Mouse (Mus musculus): Measurements from ENCODE around the gene Madcam1. TPM values are rescaled to one million over a fixed set of nuclear protein-coding genes. Genes with fewer than 3 reads are reported as not detected.
A peak's percentile ranks its signal among the peaks of the same experiment; 100 is the strongest.

Gene Madcam1
- polyA plus RNA-seq, 1 experiment from 2014 or later, result 7.1 TPM

- WGBS, result under 1% methylated on average over 113 of the region's 116 CpGs
- H3K4me1 ChIP-seq (replicated peaks), result peaks cover 28% of the 10 kb centered on the region
- ATAC-seq (ENCODE audit: insufficient number of reproducible peaks, insufficient read depth, low FRiP score, low TSS enrichment, low read depth), result peak; percentile 67
Observed at GRCm38 (mm10) chr10:79637128-79638110, 26.9 kb upstream of the Madcam1 start, which contains the start of gene Shc2. Gene Shc2, minus strand, starts transcription at chr10:79637918.

GRCm38 (mm10) chr10:79638486-79639204, 25.7 kb upstream of the Madcam1 start:
- WGBS, result 5% methylated on average over 23 of the region's 23 CpGs
- Histone ChIP-seq H3K36me3 (no peaks in the 10 kb centered on the region), H3K9me3 (0 out of 2 replicates have a peak, but pooled peaks cover 2% of the 10 kb centered on the region), H3K27me3 (peaks cover 45% of the 10 kb centered on the region), H3K4me1 (replicated peaks) (peaks cover 28% of the 10 kb centered on the region), H3K9ac (replicated peaks) (no peak overlapping the region; the same call in 1 of the 2 replicates), H3K4me3 (replicated peaks) (peak overlapping the region; percentile 83), H3K4me2 (peak overlapping the region; percentile 90), H3K27ac (no peak overlapping the region)
- no peak for ATAC-seq (ENCODE audit: insufficient number of reproducible peaks, insufficient read depth, low FRiP score, low TSS enrichment, low read depth)

More at GRCm38 (mm10) chr10:79637128-79638110, 26.9 kb upstream of the Madcam1 start, which contains the start of gene Shc2:
- Histone ChIP-seq H3K9me3 (0 out of 2 replicates have a peak, but pooled peaks cover 2% of the 10 kb centered on the region), H3K27me3 (peaks cover 45% of the 10 kb centered on the region), H3K4me3 (replicated peaks) (peak within 1 kb of the TSS; percentile 83), H3K27ac (peak within 1 kb of the TSS; percentile 66; the same call in 1 of the 2 replicates), H3K9ac (replicated peaks) (peak within 1 kb of the TSS; percentile 83), H3K4me2 (peak within 1 kb of the TSS; percentile 90), H3K36me3 (no peaks in the 10 kb centered on the region)

GRCm38 (mm10) chr10:79645711-79646110, 18.6 kb upstream of the Madcam1 start, which contains the start of gene Odf3l2:
Gene Odf3l2, minus strand, starts transcription at chr10:79645738.
- no peaks in the 10 kb centered on the region; the same call in 1 of the 2 replicates for H3K4me1 ChIP-seq (replicated peaks)
- no peaks in the 10 kb centered on the region for H3K36me3 ChIP-seq
- no peak within 1 kb of the TSS for H3K4me2 ChIP-seq
- no peak within 1 kb of the TSS for H3K9ac ChIP-seq (replicated peaks)
- no peak within 1 kb of the TSS for H3K4me3 ChIP-seq (replicated peaks)
- WGBS, result 66% methylated on average over 8 of the region's 8 CpGs
- no peak within 1 kb of the TSS for H3K27ac ChIP-seq
- H3K27me3 ChIP-seq, result peaks cover 2% of the 10 kb centered on the region; the same call in 1 of the 2 replicates
- H3K9me3 ChIP-seq, result no peaks in the 10 kb centered on the region
- ATAC-seq (ENCODE audit: insufficient number of reproducible peaks, insufficient read depth, low FRiP score, low TSS enrichment, low read depth), result no peak

GRCm38 (mm10) chr10:79649070-79649751, 15.1 kb upstream of the Madcam1 start:
- 30% methylated on average over 7 of the region's 7 CpGs for WGBS
- Histone ChIP-seq H3K36me3 (no peaks in the 10 kb centered on the region), H3K27me3 (peaks cover 16% of the 10 kb centered on the region; the same call in 1 of the 2 replicates), H3K4me1 (replicated peaks) (no peaks in the 10 kb centered on the region; the same call in 1 of the 2 replicates), H3K27ac (no peak overlapping the region), H3K4me2 (no peak overlapping the region), H3K9me3 (no peaks in the 10 kb centered on the region), H3K4me3 (replicated peaks) (no peak overlapping the region), H3K9ac (replicated peaks) (no peak overlapping the region)
- 0 out of 2 replicates have a peak, but pooled peaks have one; percentile 49 for ATAC-seq (ENCODE audit: insufficient number of reproducible peaks, insufficient read depth, low FRiP score, low TSS enrichment, low read depth)

- Histone ChIP-seq H3K36me3 (no peaks in the 10 kb centered on the region), H3K27me3 (peaks cover 17% of the 10 kb centered on the region; the same call in 1 of the 2 replicates), H3K9ac (replicated peaks) (no peak overlapping the region), H3K27ac (no peak overlapping the region), H3K4me2 (no peak overlapping the region), H3K4me3 (replicated peaks) (no peak overlapping the region), H3K9me3 (no peaks in the 10 kb centered on the region), H3K4me1 (replicated peaks) (peaks cover 8% of the 10 kb centered on the region)
- WGBS, result 83% methylated on average over 7 of the region's 7 CpGs
- no peak for ATAC-seq (ENCODE audit: insufficient number of reproducible peaks, insufficient read depth, low FRiP score, low TSS enrichment, low read depth)
Observed at GRCm38 (mm10) chr10:79652789-79653188, 11.6 kb upstream of the Madcam1 start.

GRCm38 (mm10) chr10:79654946-79655395, 9.4 kb upstream of the Madcam1 start:
- Histone ChIP-seq H3K27me3 (peaks cover 17% of the 10 kb centered on the region; the same call in 1 of the 2 replicates), H3K27ac (no peak overlapping the region), H3K9ac (replicated peaks) (no peak overlapping the region), H3K4me1 (replicated peaks) (peaks cover 8% of the 10 kb centered on the region), H3K36me3 (no peaks in the 10 kb centered on the region), H3K4me3 (replicated peaks) (no peak overlapping the region), H3K9me3 (no peaks in the 10 kb centered on the region), H3K4me2 (no peak overlapping the region)
- ATAC-seq (ENCODE audit: insufficient number of reproducible peaks, insufficient read depth, low FRiP score, low TSS enrichment, low read depth), result peak; percentile 67; the same call in 1 of the 2 replicates
- 24% methylated on average over 1 of the region's 1 CpGs for WGBS

- H3K27me3 ChIP-seq, result 0 out of 2 replicates have a peak, but pooled peaks cover 5% of the 10 kb centered on the region
- no peak overlapping the region for H3K4me2 ChIP-seq
- H3K4me1 ChIP-seq (replicated peaks), result peaks cover 11% of the 10 kb centered on the region
- no peaks in the 10 kb centered on the region for H3K36me3 ChIP-seq
- H3K9me3 ChIP-seq, result no peaks in the 10 kb centered on the region
- H3K9ac ChIP-seq (replicated peaks), result no peak overlapping the region
- no peak for ATAC-seq (ENCODE audit: insufficient number of reproducible peaks, insufficient read depth, low FRiP score, low TSS enrichment, low read depth)
- no peak overlapping the region for H3K27ac ChIP-seq
- no peak overlapping the region for H3K4me3 ChIP-seq (replicated peaks)
- WGBS, result 22% methylated on average over 4 of the region's 4 CpGs
Observed at GRCm38 (mm10) chr10:79658829-79659228, 5.5 kb upstream of the Madcam1 start.

- H3K4me3 ChIP-seq (replicated peaks), result no peak overlapping the region
- no peaks in the 10 kb centered on the region for H3K9me3 ChIP-seq
- no peak overlapping the region for H3K4me2 ChIP-seq
- no peaks in the 10 kb centered on the region for H3K36me3 ChIP-seq
- no peaks in the 10 kb centered on the region for H3K27me3 ChIP-seq
- WGBS, result 79% methylated on average over 2 of the region's 2 CpGs
- ATAC-seq (ENCODE audit: insufficient number of reproducible peaks, insufficient read depth, low FRiP score, low TSS enrichment, low read depth), result no peak
- no peak overlapping the region for H3K9ac ChIP-seq (replicated peaks)
- H3K27ac ChIP-seq, result no peak overlapping the region
- H3K4me1 ChIP-seq (replicated peaks), result peaks cover 5% of the 10 kb centered on the region
Observed at GRCm38 (mm10) chr10:79660298-79660697, 4.1 kb upstream of the Madcam1 start.

- WGBS, result 52% methylated on average over 2 of the region's 3 CpGs
- Histone ChIP-seq H3K9ac (replicated peaks) (no peak overlapping the region), H3K9me3 (no peaks in the 10 kb centered on the region), H3K27ac (no peak overlapping the region), H3K4me2 (no peak overlapping the region), H3K4me1 (replicated peaks) (peaks cover 4% of the 10 kb centered on the region; the same call in 1 of the 2 replicates), H3K4me3 (replicated peaks) (no peak overlapping the region), H3K27me3 (no peaks in the 10 kb centered on the region), H3K36me3 (no peaks in the 10 kb centered on the region)
- no peak for ATAC-seq (ENCODE audit: insufficient number of reproducible peaks, insufficient read depth, low FRiP score, low TSS enrichment, low read depth)
Observed at GRCm38 (mm10) chr10:79661861-79662260, 2.5 kb upstream of the Madcam1 start.

GRCm38 (mm10) chr10:79665051-79665450, 692 bp downstream of the Madcam1 start:
- 81% methylated on average over 8 of the region's 8 CpGs for WGBS
- Histone ChIP-seq H3K4me1 (replicated peaks) (peaks cover 4% of the 10 kb centered on the region), H3K36me3 (no peaks in the 10 kb centered on the region), H3K27ac (no peak overlapping the region), H3K4me3 (replicated peaks) (no peak overlapping the region), H3K4me2 (no peak overlapping the region), H3K27me3 (no peaks in the 10 kb centered on the region), H3K9me3 (no peaks in the 10 kb centered on the region), H3K9ac (replicated peaks) (no peak overlapping the region)
- no peak for ATAC-seq (ENCODE audit: insufficient number of reproducible peaks, insufficient read depth, low FRiP score, low TSS enrichment, low read depth)
